Mouse (Mus musculus) left cerebral cortex, postnatal 25 days (tissue): ENCODE results near the gene Pde11a. TPM values are rescaled to one million over a fixed set of nuclear protein-coding genes. Genes with fewer than 3 reads are reported as not detected.

Experiments used
- microRNA-seq, 2 experiments: library from miRNA; unstranded; fragments of <30 nt; microRNA quantifications; one replicate each; pipeline ENCODE4 v1.2.0; 2022
- total RNA-seq, 2 experiments: library from RNA; stranded (reverse); gene quantifications; 2 replicates each; pipeline ENCODE4 v1.2.3; 2021

Pde11a gene
- total RNA-seq, 2 experiments from 2014 or later = 4.1 to 4.8 TPM

Small RNA genes lying within 50 kb of the gene (microRNA-seq; reads per million reads assigned to microRNA genes)
- 0 reads per million in 2 experiments for gene Gm44337

Other genes with a start within 250 kb of the Pde11a start
- not detected for gene Cyct, start 21.7 kb upstream of the Pde11a start, total RNA-seq
- 10 to 100 TPM; 37.4 to 42.8 TPM for gene Rbm45, start 31.2 kb upstream of the Pde11a start, total RNA-seq
- 10 to 100 TPM; 49.0 to 54.3 TPM for gene Osbpl6, start 67.7 kb upstream of the Pde11a start, total RNA-seq